Mouse (Mus musculus) thymus, postnatal 36 days (tissue): Measurements from ENCODE around the gene 1110032A03Rik.

Source experiments
- DNase-seq, 2 experiments: peaks; one replicate each; pipeline ENCODE4 v3.0.0; 2022; ENCODE audit warnings: mixed read lengths in 2 of 2

1110032A03Rik gene

DNA sequence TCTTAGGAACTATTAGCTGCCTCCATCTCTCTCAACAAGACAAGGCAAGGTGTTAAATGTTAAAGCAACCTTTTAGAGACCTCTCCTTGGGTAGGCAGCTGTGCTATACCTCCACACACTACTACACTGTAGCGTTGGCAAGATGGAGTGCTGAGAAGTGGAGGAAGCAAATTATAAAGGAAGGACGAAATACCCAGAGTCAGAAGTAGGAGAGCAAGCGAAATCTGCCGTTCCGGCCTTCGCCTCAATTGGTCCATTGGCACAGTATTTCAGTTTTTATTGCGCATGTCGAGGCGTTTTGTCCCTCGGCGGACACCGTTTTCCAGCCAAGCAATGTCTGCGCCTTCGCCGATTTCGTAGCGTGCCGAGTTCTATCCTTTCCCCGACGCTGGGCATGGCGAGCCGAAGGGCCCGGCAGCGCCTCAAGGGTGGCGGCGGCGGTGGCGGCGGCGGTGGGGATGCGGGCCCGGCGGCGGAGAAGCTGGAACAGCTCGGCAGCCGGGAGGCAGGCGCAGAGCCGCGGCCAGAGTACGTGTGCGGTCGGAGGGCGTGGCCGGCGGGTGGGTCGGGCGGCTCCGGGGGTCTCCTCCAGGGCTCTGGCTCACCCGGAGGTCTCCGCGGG lies at the start of gene 1110032A03Rik, which contains the start of gene Alg9:
TSS of gene 1110032A03Rik (minus strand) at position 530 of the 622 bp plus-strand sequence.
TSS of gene Alg9 (plus strand) at position 29 of the 622 bp plus-strand sequence.
- peak; percentile 87 to 89 for DNase-seq

DNA sequence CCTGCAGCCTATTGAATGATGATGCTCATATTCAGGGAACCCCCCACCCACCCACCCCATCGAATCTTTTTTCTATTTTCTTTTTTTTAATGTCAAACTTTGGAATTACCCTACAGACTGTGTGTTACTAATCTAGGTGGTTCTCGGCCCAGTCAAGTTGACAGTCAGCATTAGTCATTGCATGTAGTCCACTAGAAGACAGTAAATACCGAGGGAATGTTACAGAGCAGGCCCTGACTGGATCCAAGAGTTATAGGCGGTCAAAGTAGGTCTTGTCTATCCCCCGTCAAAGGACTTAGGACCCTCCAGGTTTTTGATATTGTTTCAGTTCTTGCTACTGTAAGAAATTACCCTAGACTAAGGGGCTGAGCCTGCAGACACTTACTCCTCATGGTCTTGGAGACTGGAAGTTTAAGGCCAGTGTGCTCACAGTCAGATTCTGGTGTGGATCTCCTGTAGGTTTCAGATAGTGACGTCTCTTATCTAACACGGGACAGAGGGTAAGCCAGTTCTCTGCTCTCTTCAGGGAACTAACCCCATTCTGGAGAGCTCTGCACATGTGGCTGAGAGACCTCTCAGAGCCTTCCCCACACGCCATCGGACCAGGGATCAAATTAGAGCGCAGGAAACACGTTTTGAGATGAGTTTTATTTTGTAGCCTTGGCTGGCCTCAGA lies 48.6 kb upstream of the 1110032A03Rik start:
- DNase-seq = no peak

DNA sequence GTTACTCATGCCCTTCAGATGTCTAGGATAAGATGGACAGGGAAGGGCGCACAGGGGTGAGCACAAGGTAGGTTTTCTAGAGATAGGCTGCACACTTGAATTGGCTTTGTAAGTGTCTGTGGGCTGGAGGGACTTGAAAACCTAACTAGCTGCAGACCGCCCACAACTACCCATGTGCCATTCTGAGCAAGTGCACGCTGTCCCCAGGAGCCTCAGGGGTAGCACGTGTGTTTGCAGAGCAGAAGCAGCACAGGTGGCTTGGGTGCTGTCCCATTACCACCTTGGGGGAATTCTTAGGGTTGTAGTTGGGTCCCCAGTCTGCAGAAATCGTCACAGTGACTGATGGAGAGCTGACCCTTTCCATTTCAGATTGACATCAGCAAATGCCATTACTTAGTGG lies 46.9 kb upstream of the 1110032A03Rik start:
- no peak for DNase-seq

DNA sequence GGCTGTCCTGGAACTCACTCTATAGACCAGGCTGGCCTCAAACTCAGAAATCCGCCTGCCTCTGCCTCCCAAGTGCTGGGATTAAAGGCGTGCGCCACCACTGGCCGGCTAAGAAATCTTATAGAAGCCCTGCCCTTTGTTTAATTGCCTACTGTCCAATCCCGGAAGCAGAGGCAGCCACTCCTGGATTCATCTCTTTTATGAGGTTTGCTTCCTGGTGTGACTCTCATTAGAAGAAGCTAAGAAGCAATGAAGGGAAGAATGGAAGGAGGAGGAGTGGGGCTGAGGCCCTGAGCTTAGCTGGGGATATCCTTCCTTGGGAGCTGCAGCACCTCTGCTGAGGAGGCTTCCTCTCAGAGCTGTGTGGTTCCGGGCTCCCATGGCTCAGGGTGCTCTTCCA lies 46.3 kb upstream of the 1110032A03Rik start:
- no peak for DNase-seq

DNA sequence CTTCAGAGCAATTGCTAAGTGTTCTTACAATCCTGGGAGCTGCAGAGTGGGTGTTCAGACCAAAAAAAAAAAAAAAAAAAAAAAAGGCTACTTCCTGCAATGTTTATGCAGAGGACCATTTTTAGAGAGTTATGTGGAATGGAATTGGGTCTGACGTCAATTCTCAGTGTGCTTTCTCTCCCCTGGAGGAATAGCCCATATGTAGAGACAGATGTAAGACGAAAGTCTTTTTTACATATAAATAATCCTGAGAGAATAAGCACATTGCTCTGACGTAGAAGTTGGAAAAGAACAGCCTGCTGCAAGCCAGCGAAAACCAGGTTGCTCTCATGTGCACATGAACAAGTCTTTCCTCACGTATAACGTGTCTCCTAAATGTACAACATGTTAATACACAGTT lies 44.4 kb upstream of the 1110032A03Rik start:
- no peak for DNase-seq

DNA sequence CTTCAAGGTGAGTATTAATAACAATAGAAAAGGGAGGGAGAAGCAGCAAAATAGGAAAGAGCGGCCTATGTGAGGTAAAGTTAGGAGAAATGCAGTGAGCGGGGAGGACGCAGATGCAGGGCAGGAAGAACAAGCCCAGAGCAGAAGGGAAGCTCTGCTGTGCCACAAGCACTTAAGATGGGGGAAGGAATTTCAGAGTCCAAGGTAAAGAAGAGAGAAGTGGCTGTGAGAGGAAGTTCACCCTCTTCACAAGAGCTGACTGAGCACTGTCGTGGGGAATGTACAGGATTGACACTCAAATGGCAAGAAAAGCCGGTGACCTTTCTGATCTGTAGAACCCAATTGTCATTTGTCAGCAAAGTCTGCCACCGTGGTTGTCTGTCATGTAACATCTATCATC lies 42.7 kb upstream of the 1110032A03Rik start:
- no peak for DNase-seq

DNA sequence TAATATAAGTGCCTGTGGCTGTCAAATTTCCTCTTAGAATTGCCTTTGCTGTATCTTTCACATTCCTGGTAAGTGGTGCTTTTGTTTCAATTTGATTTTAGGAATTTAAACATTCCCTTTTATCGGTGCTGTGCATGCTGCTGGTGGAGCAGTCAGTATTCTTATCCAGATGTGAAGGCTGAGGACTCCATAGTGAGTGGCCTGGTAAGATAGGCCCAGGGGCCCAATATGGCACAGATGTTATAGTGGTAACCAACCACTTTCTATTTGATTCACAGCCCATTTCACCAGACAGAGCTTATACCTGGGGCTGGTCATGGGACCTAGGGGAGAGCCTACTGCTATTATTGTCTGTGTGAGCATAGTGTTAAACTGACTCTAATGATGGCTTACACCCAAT lies 41.2 kb upstream of the 1110032A03Rik start:
- no peak for DNase-seq

DNA sequence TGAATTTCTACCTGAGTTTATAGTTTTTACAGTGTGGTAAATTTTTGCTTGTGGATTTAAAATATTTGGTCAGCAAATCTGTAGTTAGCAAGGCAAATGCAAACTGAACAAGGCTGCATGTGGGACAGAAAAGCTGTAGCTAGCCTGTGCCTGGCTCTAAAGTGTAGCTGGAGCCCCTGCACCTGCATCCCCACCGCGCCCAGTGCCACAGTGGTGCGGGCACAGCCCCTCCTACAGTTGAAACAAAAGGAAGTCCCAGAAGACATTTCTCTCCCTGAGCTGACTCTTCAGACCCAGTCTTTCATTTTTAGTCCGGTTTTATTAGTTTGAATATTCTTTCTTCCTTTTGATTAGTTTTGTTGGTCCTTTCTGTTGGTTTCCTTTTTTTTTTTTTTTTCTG lies 40.3 kb upstream of the 1110032A03Rik start:
- peak; percentile 70 to 83 for DNase-seq

DNA sequence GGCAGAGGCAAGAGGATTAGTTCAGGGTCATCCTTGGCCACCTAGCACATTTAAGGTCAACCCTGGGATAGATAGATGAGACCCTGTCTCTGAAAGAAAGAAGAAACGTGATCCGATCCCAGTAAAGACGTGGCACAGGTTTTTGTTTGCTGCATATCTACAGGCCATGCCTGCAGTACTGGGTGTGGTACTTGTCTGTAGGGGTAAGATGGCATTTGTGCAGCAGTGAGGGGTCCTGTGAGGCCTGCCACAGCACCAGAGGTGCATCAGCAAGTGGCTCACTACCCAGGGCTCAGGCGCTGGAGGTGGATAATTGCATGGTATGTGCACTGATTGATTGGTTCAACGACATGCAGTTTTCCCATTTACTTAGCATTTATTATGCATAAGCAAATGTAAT lies 38.5 kb upstream of the 1110032A03Rik start:
- no peak for DNase-seq

DNA sequence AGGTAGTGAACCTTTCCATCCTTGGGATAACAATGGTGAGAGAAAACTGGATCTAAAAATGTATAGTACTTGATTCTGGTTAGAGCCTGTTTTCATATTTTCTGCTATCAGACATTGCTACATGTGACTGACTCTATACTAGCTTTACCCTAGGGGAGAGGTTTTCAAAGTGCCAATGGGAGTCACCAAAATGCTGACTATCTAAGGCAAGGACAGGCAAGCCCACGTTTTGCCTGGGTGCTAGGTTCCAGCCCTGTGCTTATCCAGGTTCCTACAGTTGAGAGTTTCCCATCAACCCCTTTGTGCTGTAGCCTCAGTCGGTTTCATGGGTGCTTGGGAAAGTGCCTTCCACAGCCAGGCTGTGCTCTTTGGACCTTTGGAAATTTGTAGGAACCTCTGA lies 36.4 kb upstream of the 1110032A03Rik start:
- DNase-seq = no peak

DNA sequence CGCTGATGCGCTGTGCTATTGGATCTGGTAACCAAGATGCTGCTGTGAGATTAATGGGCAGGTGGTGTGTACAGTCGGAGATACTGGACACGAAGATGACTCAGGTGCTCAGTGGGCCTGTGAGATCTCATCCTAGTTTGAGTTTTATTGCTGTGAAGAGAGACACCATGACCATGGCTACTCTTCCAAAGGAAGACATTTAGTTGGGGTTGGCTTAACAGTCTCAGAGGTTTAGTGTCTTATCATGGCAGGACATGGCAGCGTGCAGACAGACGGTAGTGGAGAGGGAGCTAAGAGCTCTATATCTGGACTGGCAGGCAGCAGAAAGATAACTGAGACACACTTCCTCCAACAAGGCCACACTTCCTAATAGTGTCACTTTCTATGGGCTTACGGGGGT lies 35.9 kb upstream of the 1110032A03Rik start:
- no peak for DNase-seq

DNA sequence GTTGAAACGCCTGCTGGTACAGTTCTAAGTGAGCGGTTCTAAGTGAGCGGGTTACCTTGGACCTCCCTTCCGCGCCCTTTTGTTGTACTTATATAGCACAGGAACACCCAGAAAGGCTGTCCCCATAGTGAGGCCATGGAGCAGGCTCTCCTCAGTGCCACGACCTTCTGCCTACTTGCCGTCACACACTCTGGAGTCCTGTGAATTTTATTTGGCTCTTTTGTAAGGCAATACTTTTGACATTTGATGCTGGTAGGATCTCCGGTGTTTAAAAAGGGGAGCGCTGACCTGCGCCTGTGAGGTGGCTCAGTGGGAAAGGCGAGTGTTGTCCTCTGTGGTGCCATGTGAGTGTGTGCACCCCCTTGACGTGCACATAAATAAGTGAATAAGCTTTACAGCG lies 33.8 kb upstream of the 1110032A03Rik start:
- DNase-seq = no peak

DNA sequence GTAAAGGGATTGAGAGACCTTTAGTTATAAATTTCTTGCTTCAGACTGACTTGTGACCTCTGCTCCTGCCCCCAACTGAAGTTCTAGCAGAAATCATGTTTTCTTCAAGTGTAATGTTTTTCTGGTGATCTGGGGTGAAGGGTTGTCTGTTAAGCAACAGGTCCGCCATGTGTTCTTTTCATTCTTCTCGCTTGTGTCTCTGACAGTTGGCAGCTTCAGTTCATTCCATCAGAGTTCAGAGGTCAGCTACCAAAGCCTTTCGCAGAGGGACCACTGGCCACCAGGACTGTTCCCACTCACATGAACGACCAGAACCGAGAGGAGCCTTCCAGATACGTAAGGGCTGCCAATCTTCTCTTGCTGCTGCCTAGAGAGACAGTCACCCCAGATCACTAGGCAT lies 33.2 kb upstream of the 1110032A03Rik start:
- DNase-seq = no peak

DNA sequence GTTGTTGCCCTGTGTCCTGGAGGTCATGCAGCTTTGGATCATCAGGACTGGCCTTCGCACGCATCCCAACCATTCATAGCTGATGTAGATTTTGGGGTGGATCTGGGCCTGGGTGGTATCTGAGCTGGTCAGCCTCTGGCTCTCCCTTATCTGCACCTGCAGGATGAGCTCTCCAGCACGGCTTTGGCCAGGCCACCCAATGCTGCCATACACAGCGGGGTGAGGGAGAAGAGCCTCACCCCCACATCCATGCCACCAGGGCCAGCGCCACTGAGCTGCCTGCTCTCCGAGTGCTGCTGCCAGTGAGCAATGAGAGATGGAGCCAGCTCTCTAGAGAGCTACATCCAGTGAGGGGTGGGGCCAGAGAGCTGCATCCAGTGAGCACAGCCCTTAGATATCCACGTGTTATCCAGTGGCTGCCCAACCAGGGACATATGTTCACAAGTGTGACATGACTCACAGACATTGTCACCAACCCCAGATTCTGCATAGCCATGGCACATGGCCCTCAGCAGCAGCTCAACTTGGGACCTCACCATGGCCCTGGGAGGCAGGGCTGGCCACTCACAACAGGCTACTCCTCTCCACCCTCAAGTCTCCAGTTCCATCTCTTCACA lies 27.8 kb upstream of the 1110032A03Rik start:
- DNase-seq = no peak

DNA sequence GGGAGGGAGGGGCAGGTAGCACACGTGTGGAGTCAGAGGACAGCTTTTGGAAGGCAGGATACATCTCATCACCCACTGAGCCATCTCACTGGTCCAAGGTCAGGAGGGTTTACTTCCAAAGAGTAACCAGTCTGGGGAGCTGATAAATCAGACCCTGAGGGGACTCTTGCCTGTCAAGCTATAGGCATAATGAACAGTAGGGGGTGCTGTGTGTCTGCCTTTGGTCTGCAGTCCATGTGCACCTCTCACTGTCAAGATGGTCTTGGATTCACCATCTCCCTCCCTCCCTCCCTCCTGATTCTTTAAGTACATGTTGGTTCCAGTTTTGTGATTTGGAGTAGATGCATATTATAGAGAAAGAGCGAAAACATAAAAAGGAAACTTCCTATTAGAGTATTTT lies 25.7 kb upstream of the 1110032A03Rik start:
- peak; percentile 41 to 50 for DNase-seq

DNA sequence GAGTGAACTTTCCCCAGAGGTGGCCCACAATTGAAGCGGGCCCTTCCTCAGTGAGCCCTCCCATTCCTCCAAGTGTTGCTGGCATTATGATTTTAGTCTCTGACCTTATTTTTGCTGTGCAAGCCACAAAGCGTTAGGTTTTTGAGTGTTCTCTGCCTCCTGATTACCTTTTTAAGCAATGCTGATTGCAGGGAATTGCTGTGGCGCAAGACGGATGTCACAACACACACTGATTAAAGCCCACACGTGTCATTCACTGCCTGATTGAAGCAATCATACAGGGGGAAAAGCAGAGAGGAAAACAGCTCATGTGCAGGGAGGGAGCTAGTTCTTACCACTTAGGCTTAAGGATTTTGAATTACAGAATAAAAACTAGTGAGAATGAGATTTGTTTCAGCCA lies 23.0 kb upstream of the 1110032A03Rik start:
- DNase-seq = no peak

DNA sequence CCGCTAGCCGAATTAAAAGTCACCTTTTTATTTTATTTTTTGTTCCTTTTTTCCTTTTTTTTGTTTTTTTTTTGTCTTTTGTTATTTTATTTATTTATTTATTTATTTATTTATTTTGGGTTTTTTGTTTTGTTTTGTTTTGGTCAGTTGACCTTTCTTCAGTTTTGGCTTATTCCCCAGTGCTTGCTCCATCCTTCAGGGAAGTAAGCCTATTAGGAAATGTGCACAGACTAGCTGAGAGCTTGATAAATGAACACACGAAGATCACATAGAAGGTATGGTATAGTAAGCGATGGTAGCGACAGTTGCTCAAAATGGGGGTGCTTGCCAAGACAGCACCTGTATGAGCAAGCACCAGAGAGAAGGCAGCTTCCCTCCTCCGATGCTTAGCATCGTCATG lies 22.3 kb upstream of the 1110032A03Rik start:
- no peak for DNase-seq

DNA sequence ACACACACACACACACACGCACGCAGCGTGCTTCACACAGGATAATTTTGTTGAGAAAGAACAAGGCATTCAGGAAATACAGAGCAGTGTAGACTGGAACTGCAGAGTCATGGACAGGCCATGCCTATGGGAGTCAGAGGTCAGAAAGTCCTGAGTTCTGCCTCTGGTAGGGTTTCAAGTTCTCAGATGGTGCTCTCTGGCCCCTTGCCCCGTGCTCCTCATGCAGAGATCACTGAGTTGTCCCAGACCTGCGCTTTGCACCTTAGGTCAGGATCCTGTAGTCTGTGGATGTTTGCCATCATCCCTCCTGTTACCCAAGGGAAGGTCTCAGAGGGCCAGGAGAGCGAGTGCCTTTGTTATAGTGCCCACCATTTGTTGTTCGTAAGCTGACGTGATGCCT lies 21.5 kb upstream of the 1110032A03Rik start:
- no peak for DNase-seq

DNA sequence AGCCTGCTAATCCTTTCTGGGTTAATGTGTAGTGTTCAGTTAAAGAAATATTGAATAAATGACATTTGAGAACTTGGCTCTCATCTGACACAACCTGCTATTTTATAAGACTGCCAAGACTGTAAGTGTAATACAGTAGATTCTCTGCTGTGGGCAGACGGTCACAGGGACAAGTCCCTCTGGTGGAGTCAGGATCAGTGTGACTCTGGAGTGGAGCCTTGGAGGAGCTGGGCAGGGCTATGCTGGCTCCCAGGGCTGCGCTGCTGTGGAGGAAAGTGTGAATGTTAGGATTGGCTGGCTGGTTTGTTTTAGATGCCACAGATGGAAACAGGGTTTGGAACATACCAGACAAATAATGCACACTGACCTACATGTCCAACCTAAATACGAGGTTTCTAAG lies 19.9 kb upstream of the 1110032A03Rik start:
- DNase-seq = no peak

DNA sequence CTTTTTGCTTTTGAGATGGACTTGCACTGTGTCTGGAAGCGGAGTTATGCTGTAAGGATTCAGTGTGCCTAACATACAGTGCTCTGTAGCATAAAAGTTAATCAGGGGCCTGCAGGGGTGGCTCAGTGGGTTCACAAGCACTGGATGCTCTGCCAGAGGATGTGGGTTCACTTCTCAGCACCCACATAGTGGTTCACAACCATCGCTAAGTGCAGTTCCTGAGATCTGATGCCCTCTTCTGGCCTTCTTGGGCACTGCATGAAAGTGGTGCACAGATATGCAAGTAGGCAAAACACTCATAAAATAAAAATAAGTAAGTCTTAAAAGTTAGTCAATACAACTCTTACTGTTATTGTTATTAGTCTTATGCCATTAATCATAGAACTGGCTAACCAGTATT lies 6.8 kb upstream of the 1110032A03Rik start:
- peak; percentile 62 for DNase-seq

DNA sequence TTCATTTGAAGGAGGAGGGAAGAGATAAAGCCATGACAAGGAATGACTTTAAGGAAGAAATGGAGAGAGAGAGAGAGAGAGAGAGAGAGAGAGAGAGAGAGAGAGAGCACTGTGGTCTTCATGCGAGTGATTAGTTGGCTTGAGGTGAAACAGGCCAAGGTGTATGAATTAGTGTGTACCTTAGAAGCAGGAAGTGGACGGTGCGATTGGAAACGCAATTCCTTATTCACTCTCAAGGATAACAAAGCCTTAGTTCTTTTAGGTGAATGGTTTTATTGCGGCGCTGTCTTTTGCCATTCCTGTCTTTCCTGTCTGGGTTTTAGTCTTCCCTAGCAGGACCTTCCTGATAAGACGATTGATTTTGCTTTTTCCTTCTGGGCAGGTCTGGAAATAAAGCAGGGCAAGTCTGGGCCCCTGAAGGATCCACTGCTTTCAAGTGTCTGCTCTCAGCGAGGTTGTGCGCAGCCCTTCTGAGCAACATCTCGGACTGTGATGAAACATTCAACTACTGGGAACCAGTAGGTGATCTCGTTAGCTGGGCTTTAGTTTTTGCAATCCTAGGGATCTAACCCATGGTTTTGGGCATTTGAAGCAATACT lies 941 bp upstream of the 1110032A03Rik start:
- DNase-seq = no peak

DNA sequence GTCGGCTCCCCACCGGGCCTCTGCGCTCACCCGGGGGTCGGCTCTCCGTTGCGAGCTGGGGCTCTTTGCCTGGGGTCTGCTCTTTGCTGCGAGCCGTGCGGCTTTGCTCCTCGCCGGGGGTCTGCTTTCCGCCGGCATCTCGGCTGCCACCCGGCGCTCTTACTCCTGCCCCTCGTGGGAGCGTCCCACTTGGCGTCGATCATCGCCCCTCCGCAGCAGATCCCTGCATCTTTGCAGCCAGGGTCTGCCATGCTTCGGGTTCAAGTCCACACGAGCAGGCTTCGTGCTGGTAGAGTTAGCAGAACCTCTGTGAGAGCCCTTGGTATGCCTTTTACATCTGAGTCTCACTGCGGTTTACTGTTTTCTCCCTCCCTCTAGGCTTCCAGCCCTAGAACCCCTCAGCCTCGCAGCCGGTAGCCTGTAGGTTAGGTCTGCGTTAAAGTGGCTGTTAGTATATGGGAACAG lies 374 bp upstream of the 1110032A03Rik start:
- no peak for DNase-seq

DNA sequence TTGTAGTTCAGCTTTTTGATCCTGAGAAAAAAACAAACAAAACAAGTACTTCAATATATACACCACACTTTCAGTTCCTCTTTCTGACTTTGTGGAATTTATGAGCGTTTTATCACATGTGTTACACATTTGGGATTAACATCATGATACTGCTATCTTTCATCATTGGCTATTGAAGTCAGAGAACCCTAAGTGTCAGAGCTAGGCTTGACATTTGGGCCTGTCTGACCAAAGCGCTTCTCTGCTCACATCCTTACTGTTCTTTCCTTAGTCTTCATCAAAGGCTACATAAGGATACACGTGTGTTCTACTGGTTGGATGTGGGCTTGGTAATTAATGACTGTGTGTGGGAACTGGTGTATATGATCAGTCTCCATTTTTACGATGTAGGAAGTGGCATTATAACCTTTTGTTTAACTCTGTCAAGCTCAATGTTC lies 1.3 kb downstream of the 1110032A03Rik start:
- DNase-seq = no peak

DNA sequence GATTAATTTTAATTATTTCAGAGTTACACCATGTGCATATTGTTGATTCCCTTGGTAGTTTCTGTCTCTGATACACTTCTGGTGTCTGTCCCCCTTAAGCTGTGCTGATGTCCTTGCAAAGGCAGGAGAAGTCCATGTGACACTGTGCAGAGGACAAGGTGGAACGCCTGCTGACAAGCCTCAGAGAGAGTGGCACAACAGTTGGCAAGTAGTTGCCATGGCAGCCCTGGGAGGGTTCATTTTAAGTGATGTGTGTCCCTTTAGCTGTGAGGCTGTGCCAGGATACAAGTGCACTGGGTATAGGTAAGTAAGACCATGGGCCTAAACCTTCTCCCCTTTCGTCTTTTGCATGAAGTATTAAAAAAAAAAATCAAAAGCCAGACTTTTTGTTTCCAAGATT lies 5.3 kb downstream of the 1110032A03Rik start:
- DNase-seq = no peak
